Mouse (Mus musculus): ENCODE measurements around the gene Otp.

Gene Otp

GRCm38 (mm10) chr13:94875396-94875880 lies at the start of gene Otp:
Gene Otp (plus strand): TSS chr13:94875602.
- no peak for DNase-seq

DNA sequence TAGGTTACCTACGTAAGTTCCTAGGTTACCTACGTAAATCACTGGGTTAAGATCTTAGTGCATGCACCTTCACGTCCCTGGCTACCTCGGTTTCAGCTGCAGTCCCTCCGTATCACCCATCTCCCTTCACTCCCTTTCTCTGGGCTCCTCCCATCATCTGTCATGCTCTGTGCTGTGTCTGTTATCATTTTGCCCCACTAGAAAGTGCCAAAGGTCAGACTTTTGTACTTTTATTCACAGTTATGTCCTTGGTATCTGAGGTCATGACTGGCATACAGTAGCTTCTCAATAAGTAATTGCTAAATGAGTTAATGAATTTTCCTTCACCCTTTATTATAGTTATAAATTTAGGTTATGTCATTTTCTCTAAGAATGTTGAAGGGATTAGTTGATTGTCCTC lies 49.0 kb upstream of the Otp start:
- no peak for DNase-seq

- no peak for DNase-seq
These were observed 48.4 kb upstream of the Otp start for GRCm38 (mm10) chr13:94826986-94827385.

GRCm38 (mm10) chr13:94827847-94828246 lies 47.6 kb upstream of the Otp start:
- DNase-seq, result no peak

GRCm38 (mm10) chr13:94838047-94838720 lies 37.2 kb upstream of the Otp start:
- DNase-seq, result no peak

DNA sequence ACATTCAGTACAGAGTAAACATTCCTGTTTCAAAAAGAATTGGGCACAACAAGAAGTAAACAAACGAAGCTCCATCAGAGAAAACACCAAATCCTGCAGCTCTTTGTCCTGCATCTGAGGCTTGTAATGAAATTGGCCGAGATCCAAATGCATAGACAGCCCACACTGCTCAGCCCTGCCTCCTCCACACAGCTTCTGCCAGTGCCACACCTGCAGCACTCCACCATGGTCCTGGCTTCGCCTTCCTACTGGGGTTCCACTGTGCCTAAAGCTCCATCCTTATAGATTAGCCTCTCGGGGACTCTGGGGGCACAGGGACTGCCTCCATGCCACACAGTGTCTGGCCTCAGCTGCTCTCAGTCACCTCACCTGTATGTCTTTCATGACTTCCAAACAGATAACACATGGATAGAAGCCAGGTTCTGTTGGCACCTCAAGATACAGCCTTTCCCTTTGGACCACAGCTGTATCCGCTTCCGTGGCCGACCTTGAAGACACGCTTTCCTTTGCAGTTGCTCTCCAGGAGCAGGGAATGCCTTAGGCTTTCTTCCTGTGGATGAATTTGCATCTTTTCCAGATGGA lies 36.6 kb upstream of the Otp start:
- no peak for DNase-seq

- DNase-seq, result no peak
These were observed 32.2 kb upstream of the Otp start for GRCm38 (mm10) chr13:94843236-94843635.

DNA sequence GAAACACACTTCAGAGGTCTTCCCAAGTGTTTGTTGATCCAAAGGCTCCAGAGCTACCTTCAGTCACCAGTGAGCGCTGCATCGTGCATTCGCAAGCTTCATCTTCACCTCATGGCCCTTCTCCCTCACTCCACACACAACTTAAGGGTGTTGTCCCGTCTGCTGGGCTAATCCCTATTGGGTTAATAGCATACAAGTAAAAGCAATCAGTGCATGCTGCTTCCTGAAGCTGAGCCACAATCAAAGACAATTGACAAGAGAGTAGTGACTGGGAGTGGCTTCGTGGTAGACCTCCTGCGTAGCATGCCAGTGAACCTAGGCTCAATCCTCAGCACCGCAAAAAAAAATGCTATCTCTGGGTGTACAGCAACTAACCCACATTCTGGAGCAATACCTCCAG lies 27.5 kb upstream of the Otp start:
- DNase-seq, result no peak

DNA sequence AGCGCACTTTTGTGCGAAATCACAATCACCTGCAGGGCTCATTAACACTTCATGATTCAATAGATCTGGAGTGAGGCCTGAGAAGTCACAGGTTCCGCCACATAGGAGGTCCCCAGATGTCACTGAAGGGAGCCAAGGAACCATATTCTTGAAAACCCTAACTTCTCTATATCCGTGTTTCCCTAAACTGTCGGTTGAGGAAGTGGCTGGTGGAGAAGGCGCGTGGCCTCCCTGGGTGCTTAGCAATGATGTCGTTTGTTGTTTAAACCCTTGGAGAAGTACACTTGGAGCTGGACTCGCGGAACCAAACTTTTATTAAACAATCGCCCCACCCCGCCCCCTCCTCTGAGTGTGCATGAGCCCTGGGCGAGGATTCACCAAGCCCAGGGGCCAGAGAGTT lies 26.1 kb upstream of the Otp start:
- DNase-seq, result no peak

DNA sequence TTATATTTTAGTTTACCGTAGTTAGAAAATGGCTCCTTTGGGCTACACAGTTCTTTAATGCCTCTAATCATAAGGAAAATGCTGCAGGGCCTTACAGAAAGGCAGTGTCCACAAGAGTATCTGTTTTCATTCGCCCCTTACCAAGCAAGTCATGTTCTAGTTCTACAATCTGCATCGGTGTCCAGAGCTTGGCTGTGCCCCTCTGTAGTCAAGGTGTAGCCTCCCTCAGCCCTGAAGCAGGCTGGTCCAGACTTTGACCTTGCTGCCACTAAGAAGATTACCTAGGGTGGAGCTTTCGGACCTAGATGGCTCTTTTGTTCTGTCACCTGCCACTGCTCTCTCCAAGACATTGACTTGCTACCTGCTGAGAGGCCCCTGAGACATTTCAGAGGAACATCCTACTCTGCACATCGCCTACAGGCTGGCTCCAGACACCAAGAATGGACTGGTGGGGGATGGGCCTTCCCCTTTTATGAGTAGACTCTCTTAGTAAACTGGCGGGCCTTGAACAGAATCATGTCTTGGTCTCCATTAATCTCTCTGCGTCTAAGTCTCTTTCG lies 17.3 kb upstream of the Otp start:
- DNase-seq, result no peak

GRCm38 (mm10) chr13:94859256-94859655 lies 16.1 kb upstream of the Otp start:
- DNase-seq, result no peak

DNA sequence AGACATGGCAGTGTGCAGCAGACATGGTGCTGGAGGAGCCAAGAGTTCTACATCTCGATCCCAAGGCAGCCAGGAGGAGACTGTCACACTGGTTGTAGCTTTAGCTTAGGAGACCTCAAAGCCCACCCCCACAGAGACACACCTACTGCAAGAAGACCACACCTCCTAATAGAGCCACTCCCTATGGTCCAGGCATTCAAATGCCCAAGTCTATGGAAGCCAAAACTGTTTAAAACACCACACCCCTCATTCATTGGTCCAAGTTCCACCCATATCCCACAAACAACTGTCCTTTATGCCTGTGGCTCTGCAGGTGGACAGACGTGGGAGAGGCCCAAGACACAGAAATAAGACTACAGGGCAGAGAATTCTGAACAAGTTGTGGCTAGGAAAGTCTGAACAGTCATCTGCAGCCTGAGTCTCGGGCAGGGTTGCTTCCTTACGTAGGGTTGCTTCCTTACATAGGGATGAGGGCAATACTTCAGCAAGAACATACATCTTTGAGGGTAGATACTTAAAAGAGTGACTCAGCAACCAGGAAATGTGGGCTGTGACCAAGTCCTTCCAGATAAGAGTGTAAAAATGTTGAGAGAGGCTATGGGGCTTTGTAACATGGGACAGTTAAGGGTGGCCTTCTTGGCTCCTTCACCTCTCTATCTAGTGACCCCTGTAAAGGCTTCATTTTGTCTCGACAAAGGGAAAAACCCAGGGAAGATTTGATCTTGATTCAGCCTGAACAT lies 12.7 kb upstream of the Otp start:
- DNase-seq, result no peak

DNA sequence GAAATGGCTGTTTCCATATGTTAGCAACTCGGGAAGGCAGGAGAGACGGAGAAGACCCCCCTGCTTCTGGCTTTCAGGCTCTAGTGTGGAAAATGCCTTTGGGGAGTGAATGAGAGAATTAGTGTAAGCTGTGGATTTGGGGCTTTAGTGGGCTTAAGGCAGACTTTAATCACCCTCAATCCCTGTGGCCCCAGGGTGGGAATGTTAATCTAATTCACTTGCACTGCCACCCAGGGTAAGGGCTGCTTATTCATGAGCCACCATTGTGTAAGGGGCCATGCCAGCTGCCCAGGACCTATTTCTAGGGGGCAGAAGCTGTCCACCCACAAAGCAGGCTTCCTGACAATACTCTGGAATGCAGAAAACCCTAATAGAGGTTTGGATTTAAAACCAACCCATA lies 8.5 kb upstream of the Otp start:
- no peak for DNase-seq

DNA sequence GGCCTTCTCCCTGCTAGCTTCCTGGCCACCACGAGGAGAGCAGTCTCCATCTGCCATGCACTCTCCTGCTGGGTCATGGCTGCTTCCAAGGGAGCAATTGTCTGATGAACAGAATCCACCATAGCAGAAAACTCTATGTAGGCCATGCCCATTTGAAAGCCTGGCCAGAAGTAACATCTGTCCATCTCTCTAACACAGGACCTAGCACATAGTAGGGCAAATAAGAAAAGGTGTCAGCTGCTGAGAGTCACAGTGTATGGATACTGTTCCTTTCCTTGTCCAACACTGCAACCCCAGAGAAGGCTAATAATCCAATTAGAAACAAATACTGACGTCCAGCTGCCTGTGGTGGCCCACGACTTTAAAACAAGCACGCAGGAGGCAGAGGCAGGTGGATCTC lies 7.6 kb upstream of the Otp start:
- DNase-seq, result no peak

- peak; percentile 48 for DNase-seq
These were observed 6.9 kb upstream of the Otp start for GRCm38 (mm10) chr13:94868478-94868950.

- DNase-seq, result no peak
These were observed 5.9 kb upstream of the Otp start for GRCm38 (mm10) chr13:94869541-94869940.

GRCm38 (mm10) chr13:94870071-94870460 lies 5.3 kb upstream of the Otp start:
- DNase-seq, result no peak

DNA sequence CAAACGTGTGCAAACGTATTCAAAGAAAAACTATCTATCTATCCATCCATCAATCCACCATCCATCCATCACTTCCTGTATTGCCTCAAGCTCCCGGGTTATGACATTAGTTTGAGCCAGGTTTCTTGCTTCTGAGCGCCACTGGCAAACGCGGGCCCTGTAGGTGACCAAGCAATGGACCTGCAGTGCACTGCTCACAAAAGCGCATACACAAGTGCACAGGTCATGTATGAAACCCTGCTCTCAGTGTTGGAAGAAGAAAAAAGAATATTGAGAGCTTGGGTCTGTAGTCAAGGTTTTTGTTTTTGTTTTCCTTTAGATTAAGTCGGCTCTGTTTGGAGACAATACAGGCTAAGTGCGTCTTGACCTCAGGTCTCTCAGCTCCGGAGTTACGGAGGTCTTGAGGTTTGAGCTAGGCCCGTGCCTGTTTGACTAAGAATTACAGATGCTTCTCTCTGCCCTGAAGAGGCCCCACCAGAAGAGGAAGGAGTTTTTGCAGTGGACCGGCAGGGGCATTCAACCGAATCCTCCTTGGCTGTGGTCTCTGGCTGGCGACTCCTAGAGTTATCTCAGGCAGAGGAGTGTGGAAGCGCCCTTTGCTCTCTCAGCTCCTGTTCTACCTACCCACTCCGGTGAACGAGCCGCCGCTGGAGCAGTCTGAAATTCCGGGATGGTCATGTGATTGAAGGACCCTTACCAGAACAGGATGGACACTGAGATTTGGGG lies 4.8 kb upstream of the Otp start:
- DNase-seq, result no peak

- DNase-seq, result no peak
These were observed 3.5 kb upstream of the Otp start for GRCm38 (mm10) chr13:94871806-94872320.

- no peak for DNase-seq
These were observed 3.0 kb upstream of the Otp start for GRCm38 (mm10) chr13:94872439-94872838.

DNA sequence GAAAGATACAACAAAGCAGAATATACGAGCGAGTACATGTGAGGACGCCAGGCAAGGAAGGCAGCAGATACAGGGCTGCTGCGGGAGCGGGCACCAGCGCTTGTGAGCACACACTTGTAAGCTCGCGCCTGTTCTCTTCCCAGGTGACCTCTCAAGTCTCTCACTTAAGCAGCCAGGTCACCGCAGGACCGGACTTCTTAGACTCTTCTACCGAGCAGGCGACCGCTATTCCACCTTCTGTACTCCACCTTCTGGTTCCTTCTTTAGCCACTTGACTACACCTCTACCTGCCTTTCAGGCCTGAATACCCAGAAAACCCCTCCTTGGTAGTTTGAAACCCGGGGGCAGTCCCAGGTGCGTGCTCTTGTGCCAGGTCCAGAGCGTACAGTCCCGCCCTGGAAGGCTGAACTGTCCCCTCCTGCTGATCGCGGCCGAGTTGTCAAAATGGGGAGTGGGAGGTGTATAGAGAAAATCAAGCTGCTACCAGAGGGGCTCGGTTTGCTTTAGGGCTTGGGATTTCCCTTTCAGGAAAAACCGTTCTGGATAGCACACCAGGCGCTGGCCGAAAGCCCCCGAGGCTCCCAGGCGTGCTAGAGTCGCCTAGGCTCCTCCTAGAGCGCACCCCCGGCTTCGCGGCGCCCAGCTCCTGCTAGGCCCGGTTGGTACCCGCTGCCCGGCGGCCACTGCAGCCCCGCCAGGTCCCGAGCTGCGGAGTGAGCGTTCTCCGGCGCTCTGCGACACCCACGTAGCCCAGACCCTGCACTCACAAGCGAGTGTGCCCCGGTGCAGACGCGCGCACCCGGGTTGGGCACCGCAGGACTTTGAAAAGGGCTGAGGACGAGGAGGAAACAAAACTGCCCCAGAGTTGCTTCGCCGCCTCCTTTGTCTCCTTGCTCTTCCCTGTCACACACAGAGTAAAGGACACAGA lies 2.0 kb upstream of the Otp start:
- no peak for DNase-seq

DNA sequence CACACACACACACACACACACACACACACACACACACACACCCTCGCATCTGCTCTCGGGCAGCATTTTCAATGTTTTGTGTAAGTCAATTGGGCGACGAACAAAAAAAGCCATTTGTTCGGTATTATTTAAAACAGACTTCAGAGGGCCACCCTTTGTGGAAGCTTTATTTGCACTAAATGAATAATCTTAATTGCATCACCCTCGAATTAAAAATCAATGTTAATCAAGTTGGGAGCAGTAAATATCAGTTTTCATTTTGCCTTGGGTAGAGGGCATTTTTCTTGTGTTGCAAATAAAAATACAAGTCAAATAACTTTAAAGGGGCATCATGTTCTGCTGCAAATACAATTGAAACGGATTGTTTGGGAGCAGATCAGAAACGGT lies 1.4 kb upstream of the Otp start:
- DNase-seq, result no peak
